Mouse (Mus musculus): Measurements from ENCODE around the gene Kptn.

Kptn gene

GRCm38 (mm10) chr7:16119569-16120261 lies at the start of gene Kptn:
Gene Kptn (plus strand): TSS chr7:16119895.
- DNase-seq (ENCODE audit: extremely low read depth, insufficient read length, low spot score), result peak; percentile 90

DNA sequence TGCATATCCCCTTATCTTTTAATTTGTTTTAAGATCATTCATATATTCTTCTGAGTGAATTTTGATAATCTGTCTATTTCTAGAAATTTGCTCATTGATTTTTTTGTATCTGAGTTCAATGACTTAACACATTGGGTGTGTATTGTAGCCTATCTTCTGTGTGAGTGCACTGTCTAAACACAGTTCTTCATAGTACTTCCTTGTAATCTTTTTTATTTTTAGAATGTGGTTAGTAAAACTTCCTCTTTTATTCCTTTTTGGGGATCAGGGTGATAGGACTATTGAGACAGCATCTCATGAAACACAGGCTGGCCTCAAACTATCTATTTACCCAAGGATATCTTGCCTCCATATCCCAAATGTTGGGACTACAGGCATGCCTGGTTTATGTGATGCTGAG lies 48.8 kb upstream of the Kptn start:
- no peak for DNase-seq (ENCODE audit: extremely low read depth, insufficient read length, low spot score)

- no peak for DNase-seq (ENCODE audit: extremely low read depth, insufficient read length, low spot score)
Measured at GRCm38 (mm10) chr7:16071906-16072305, 47.8 kb upstream of the Kptn start.

GRCm38 (mm10) chr7:16079947-16080346 lies 39.7 kb upstream of the Kptn start:
- DNase-seq (ENCODE audit: extremely low read depth, insufficient read length, low spot score), result no peak

DNA sequence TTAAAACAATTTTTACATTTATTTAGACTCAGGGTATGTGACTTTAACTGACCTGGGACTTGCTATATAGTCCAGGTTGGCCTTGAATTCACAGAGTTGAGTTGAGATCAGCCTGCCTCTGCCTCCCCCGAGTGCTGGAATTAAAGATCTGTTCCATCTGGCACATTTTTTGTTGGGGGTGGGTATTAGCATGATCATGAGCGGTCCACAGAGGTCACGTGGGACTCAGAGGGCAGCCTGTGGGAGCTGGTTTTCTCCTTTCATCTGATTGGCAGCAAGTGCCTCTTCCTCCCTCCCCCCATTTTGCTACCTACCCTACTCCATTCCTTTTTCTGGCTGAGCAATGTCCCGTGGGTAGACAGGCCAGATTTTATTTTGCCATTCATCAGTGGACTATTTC lies 39.1 kb upstream of the Kptn start:
- DNase-seq (ENCODE audit: extremely low read depth, insufficient read length, low spot score), result no peak

- no peak for DNase-seq (ENCODE audit: extremely low read depth, insufficient read length, low spot score)
Measured at GRCm38 (mm10) chr7:16083361-16083760, 36.3 kb upstream of the Kptn start.

DNA sequence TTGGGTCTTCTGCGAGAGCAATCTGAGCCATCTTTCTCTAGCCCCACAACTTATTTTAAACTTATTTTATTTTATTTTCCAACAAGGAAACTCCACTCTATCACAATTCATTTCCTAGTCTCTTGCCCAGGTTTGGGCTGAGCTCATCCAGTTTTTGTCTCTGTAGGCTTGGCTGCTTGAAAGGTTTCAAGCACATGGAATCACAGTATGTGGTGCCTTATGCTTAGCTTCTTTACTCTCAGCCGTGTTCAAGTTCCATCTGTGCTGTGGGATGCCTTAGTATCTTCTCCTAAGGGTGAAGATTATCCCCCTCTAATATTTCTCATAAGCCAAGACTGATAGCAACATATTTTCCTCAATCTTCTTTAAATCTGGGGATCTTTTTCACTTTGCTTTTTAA lies 32.1 kb upstream of the Kptn start:
- no peak for DNase-seq (ENCODE audit: extremely low read depth, insufficient read length, low spot score)

DNA sequence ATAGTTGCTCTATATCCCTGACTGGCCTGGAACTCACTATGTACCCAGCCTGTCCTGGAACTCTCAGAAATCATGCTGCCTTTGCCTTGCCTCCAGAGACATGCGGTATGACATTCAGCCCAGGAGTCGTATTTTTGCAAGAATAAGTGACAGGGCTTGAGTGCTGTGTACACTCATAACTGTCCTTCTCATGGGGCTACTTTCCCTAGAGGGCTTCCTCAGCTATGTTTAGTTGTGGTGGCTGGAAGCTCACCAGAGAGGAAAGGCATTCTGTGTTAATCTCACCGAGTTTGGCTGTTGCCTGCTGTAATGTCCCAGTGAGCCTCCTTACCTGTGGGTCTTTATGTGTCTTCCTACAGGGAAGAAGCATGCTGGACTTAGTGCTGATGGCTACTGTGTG lies 25.1 kb upstream of the Kptn start:
- DNase-seq (ENCODE audit: extremely low read depth, insufficient read length, low spot score), result no peak

DNA sequence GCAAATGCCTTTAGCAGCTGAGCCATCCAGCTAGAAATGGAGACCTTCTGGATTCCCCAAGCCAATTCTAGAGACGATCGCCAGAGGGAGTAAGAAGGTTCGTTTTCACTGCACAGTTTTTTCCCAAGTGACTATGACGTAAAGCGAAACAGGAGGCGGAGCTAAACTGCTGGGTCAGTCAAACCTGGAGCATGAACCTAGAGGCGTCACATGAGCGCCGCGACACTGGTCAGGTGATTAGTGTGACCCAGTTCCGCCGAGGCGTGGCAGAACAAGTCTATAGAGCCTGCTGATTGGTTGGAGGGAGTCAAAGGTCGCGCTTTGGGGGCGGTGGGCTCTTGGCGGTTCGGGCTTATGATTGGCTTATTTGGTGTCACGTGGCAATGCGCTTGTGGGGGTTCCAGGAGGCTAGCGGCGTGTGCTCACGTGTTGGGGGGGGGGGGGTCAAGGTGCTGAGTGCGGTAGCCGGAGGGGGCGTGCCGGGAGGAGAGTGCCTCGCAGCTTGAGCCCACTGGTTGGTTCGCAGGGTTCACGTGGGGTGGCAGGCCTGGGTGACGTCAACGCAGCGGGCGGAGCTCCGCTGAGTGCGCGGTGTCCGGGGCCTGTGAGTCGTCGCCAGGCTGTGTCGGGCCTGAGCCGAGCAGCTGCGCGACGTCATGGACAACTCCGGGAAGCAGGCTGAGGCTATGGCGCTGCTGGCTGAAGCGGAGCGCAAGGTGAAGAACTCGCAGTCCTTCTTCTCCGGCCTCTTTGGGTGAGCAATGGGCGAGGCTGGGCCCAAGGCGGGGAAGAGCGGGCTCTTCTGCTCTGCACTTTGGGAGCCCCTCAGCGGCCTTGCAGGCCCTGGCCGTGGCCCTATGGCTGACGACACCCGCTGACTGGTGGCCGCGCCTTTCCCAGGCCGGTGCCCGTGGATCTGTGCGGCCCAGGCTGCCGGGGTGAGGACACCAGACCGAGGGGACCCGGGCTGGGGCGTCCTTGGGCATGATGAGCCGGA lies 21.4 kb upstream of the Kptn start, which contains the start of gene Napa:
TSS of gene Napa (plus strand) at position 438 of the 997 bp plus-strand sequence.
- peak; percentile 100 for DNase-seq (ENCODE audit: extremely low read depth, insufficient read length, low spot score)

GRCm38 (mm10) chr7:16099901-16100300 lies 19.8 kb upstream of the Kptn start:
- DNase-seq (ENCODE audit: extremely low read depth, insufficient read length, low spot score), result no peak

GRCm38 (mm10) chr7:16101081-16101480 lies 18.6 kb upstream of the Kptn start:
- no peak for DNase-seq (ENCODE audit: extremely low read depth, insufficient read length, low spot score)

- no peak for DNase-seq (ENCODE audit: extremely low read depth, insufficient read length, low spot score)
Measured at GRCm38 (mm10) chr7:16101726-16102475, 17.8 kb upstream of the Kptn start.

- DNase-seq (ENCODE audit: extremely low read depth, insufficient read length, low spot score), result no peak
Measured at GRCm38 (mm10) chr7:16102686-16103226, 16.9 kb upstream of the Kptn start.

- no peak for DNase-seq (ENCODE audit: extremely low read depth, insufficient read length, low spot score)
Measured at GRCm38 (mm10) chr7:16103760-16104159, 15.9 kb upstream of the Kptn start.

DNA sequence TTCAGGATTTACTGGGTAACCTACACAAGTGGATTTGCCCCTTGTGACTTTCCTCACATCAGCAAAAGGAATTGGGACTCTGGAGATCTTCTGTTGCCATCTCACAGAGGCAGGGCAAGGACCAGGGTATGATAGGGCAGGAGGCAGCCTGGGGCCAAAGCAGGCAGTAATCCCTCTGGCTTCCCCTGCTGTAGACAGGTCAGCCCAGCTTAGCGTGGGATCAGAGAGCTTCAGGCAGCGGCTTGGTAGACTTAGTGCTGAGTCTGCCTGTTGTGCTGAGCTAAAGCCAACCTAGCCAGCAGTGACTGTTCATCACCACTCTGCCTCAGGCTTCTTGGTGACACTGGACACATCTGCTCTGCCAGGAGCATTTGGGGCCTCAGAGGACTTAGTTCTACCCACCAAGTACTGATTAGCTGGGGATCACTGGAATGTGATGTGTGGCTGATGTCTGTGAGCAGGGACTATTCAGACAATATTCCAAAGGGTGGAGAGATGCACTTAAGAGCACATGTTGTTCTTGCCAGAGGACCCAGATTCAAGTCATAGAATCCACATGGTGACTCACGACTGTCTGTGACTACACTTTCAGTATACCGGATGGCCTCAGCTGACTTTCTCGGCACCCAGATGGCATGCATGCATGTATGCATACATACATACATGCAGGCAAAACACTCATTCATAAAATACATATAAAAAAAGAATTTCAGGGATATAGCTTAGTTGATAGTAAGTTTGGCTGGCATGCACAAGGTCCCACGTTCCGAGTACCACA lies 14.9 kb upstream of the Kptn start:
- no peak for DNase-seq (ENCODE audit: extremely low read depth, insufficient read length, low spot score)

DNA sequence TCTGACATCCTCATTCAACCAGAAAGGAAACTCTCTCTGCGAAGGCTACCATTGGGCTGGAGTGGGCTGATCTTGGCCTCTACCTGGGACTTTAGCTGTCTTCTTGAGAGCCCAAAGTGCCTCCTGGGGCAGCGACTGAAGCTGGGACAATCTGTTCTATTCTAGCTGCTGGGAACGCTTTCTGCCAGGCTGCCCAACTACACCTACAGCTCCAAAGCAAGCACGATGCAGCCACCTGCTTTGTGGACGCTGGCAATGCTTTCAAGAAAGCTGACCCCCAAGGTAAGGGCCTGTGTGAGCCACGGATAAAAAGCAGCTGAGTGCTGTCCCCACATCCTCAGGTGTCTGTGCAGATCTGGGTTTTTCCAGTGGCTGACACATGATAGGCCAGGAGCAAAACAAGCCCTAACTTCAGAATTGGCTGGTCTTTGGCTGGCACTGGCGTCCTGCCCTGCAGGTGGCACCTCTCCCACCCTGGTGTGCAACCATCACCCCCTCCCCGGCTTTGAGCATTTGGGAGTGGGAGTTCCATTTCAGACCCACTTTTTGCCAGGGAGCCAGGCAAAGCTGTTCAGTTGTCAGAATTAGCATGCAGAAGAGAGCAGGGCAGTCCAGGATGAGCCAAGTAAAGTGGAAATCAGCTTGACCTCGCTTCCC lies 10.7 kb upstream of the Kptn start:
- no peak for DNase-seq (ENCODE audit: extremely low read depth, insufficient read length, low spot score)

DNA sequence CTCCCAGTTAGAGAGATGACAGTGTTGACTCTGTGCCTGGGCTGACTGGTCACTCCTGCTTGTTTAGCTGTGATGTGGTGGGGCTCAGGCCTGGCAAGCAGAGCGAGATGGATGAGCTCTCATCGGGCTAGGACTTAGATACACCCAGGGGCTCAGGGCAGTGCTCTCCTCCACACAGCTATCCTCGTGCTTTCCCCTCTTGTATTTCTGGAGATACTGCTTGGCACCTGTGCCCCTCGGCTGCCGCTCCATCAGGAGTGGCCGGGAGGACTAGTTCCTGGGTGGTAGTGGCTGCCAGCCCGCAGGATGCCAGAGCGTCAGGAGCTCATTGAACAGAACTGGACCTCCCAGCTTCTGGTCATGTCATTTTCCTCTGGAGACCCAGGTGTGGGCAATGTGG lies 9.5 kb upstream of the Kptn start:
- DNase-seq (ENCODE audit: extremely low read depth, insufficient read length, low spot score), result no peak

DNA sequence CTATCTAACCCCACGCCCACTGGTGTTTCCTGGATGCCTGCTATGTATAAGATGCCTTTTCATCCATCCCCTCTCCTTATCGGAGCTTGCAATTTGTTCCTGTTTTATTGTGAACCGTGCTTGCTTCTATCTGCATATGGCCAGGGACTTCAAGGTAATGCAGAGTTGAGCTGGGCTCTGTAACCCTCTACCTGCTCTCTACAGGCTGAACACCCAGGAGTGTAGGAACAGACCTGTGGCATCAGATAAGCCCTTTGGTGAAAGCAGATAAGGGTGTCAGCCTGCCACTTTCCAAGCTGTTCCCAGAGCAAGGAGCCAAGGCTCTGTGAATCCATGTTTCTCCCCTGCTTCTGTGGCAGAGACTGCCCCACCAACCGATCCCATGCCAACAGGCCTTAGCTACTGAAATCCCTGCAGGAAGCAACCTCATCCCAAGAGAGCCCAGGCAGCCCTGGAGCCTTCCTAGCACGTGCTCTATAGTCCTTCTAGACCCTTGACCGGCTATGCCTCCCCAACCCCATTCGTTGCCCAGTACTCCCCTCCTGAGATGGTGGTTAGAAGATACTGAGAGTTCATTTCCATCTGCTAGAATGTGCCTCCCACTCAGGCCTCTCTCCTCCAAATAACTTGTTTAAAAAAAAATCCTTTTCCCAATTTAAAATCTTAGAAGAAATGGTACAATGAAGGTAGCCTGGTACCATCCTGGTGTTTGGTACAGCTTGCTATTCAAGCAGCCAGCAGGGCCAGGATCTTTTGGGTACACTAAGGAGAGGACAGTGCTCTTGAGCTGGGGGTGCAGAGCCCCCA lies 8.2 kb upstream of the Kptn start:
- DNase-seq (ENCODE audit: extremely low read depth, insufficient read length, low spot score), result no peak

- no peak for DNase-seq (ENCODE audit: extremely low read depth, insufficient read length, low spot score)
Measured at GRCm38 (mm10) chr7:16116418-16116817, 3.3 kb upstream of the Kptn start.
